Mouse (Mus musculus): ENCODE data around the gene Csrp1. TPM values are rescaled to one million over a fixed set of nuclear protein-coding genes. Genes with fewer than 3 reads are reported as not detected.
A peak's percentile ranks its signal among the peaks of the same experiment; 100 is the strongest.

Csrp1 gene
- total and polyA plus RNA-seq, 3 experiments: 44.4 to 73.0 TPM; not detected in 1

- TF ChIP-seq RCOR1 (IDR thresholded peaks at IDR 0.05; ENCODE audit: low read depth, low read length) (peak; percentile 68; the same call in 1 of the 2 replicates), MAX (IDR thresholded peaks at IDR 0.05; ENCODE audit: low read length) (no peak)
Observed at GRCm38 (mm10) chr1:135680716-135681115, 39.1 kb upstream of the Csrp1 start (continued).

- Histone ChIP-seq H3K79me2 (ENCODE audit: control insufficient read depth, insufficient read depth, low read length, poor library complexity) (no peaks in the 10 kb centered on the region), H3K4me1 (ENCODE audit: control insufficient read depth in 1 of 2, insufficient read depth in 2 of 2, low read length in 2 of 2) (peaks cover 2 to 23% of the 10 kb centered on the region in 2 experiments; a peak in 3 of 4 replicates), H3K9ac (ENCODE audit: control insufficient read depth, low read depth, low read length, poor library complexity, severe bottlenecking) (0 out of 2 replicates have a peak overlapping the region, but pooled peaks have one; percentile 3), H3K9me3 (replicated peaks; ENCODE audit: insufficient read depth, low read length) (no peaks in the 10 kb centered on the region), H3K4me3 (ENCODE audit: control insufficient read depth in 1 of 2, insufficient read depth in 1 of 2, low read depth in 2 of 2, low read length in 2 of 2) (no peak overlapping the region), H3K27ac (ENCODE audit: control insufficient read depth, low read depth, low read length) (peak overlapping the region; percentile 2; the same call in 1 of the 2 replicates), H3K36me3 (ENCODE audit: control insufficient read depth in 1 of 2, insufficient read depth in 2 of 2, low read length in 2 of 2) (peaks cover 0 to 16% of the 10 kb centered on the region in 2 experiments; a peak in 2 of 4 replicates), H3K27me3 (ENCODE audit: control insufficient read depth in 1 of 2, insufficient read depth in 2 of 2, low read length in 2 of 2) (no peaks in the 10 kb centered on the region)
- TF ChIP-seq RCOR1 (IDR thresholded peaks at IDR 0.05; ENCODE audit: low read depth, low read length) (no peak), RAD21 (IDR thresholded peaks at IDR 0.05; ENCODE audit: low read depth, low read length) (no peak), CHD1 (IDR thresholded peaks at IDR 0.05; ENCODE audit: low read depth, low read length) (no peak), MXI1 (IDR thresholded peaks at IDR 0.05; ENCODE audit: low read depth, low read length) (no peak), MYC (IDR thresholded peaks at IDR 0.05; ENCODE audit: low read depth, low read length) (no peak), UBTF (IDR thresholded peaks at IDR 0.05; ENCODE audit: borderline replicate concordance, insufficient read depth, low read depth, low read length) (no peak), ZKSCAN1 (IDR thresholded peaks at IDR 0.05; ENCODE audit: low read depth, low read length) (no peak), GABPA (IDR thresholded peaks at IDR 0.05; ENCODE audit: low read depth, low read length) (no peak), ZNF384 (IDR thresholded peaks at IDR 0.05; ENCODE audit: low read depth, low read length) (no peak), TAL1 (IDR thresholded peaks at IDR 0.05; ENCODE audit: low read length) (no peak), TBP (IDR thresholded peaks at IDR 0.05; ENCODE audit: low read depth, low read length) (no peak), CHD2 (IDR thresholded peaks at IDR 0.05; ENCODE audit: low read length) (no peak), NRF1 (IDR thresholded peaks at IDR 0.05; ENCODE audit: insufficient read depth, low read depth, low read length, poor library complexity, severe bottlenecking) (no peak), ETS1 (IDR thresholded peaks at IDR 0.05; ENCODE audit: low read depth, low read length) (no peak), USF2 (IDR thresholded peaks at IDR 0.05; ENCODE audit: borderline replicate concordance in 1 of 2, insufficient read depth in 1 of 2, low read depth in 1 of 2, low read length in 2 of 2) (no peak)
- no peak for DNase-seq (ENCODE audit: low read depth, low spot score)
Observed at GRCm38 (mm10) chr1:135681122-135681521, 38.7 kb upstream of the Csrp1 start.

- no peaks in the 10 kb centered on the region for H3K9me3 ChIP-seq (replicated peaks; ENCODE audit: insufficient read depth, low read length)
- TF ChIP-seq MEF2A (IDR thresholded peaks at IDR 0.05; ENCODE audit: extremely low read depth, insufficient replicate concordance, low read depth, low read length, poor library complexity, severe bottlenecking): no peak
- TF ChIP-seq ZC3H11A (IDR thresholded peaks at IDR 0.05; ENCODE audit: low read depth, low read length): no peak
- TF ChIP-seq ETS1 (IDR thresholded peaks at IDR 0.05; ENCODE audit: low read depth, low read length): no peak
- no peak for TF ChIP-seq SMC3 (IDR thresholded peaks at IDR 0.05; ENCODE audit: low read depth, low read length)
- no peak for TF ChIP-seq ZKSCAN1 (IDR thresholded peaks at IDR 0.05; ENCODE audit: low read depth, low read length)
- TF ChIP-seq RAD21 (IDR thresholded peaks at IDR 0.05; ENCODE audit: low read depth, low read length): no peak
- no peak for TF ChIP-seq CHD2 (IDR thresholded peaks at IDR 0.05; ENCODE audit: low read length)
- no peak for TF ChIP-seq EP300 (IDR thresholded peaks at IDR 0.05; ENCODE audit: low read depth in 1 of 2, low read length in 2 of 2)
- TF ChIP-seq KAT2A (conservative IDR thresholded peaks at IDR 0.05; ENCODE audit: low read depth, low read length): no peak
- no peak for TF ChIP-seq NELFE (IDR thresholded peaks at IDR 0.05; ENCODE audit: low read depth, low read length)
- no peak for TF ChIP-seq USF1 (IDR thresholded peaks at IDR 0.05; ENCODE audit: low read depth, low read length)
- TF ChIP-seq TBP (IDR thresholded peaks at IDR 0.05; ENCODE audit: low read depth, low read length): no peak
- no peak for TF ChIP-seq UBTF (IDR thresholded peaks at IDR 0.05; ENCODE audit: borderline replicate concordance, insufficient read depth, low read depth, low read length)
- no peak for TF ChIP-seq GABPA (IDR thresholded peaks at IDR 0.05; ENCODE audit: low read depth, low read length)
- no peak for TF ChIP-seq POLR2A (IDR thresholded peaks at IDR 0.05; ENCODE audit: control insufficient read depth in 1 of 2, insufficient read depth in 1 of 2, low read depth in 1 of 2, low read length in 2 of 2, poor library complexity in 1 of 2)
Observed at GRCm38 (mm10) chr1:135684895-135685294, 35.0 kb upstream of the Csrp1 start.

More at GRCm38 (mm10) chr1:135684895-135685294, 35.0 kb upstream of the Csrp1 start:
- peaks cover 0 to 16% of the 10 kb centered on the region in 2 experiments; a peak in 2 of 4 replicates for H3K4me1 ChIP-seq (ENCODE audit: control insufficient read depth in 1 of 2, insufficient read depth in 2 of 2, low read length in 2 of 2)
- H3K9ac ChIP-seq (ENCODE audit: control insufficient read depth, low read depth, low read length, poor library complexity, severe bottlenecking): no peak overlapping the region
- H3K79me2 ChIP-seq (ENCODE audit: control insufficient read depth, insufficient read depth, low read length, poor library complexity): no peaks in the 10 kb centered on the region; the same call in 1 of the 2 replicates
- peaks cover 0 to 2% of the 10 kb centered on the region in 2 experiments; a peak in 2 of 4 replicates for H3K27me3 ChIP-seq (ENCODE audit: control insufficient read depth in 1 of 2, insufficient read depth in 2 of 2, low read length in 2 of 2)
- no peak for DNase-seq (ENCODE audit: low read depth, low spot score)
- peaks cover 0 to 8% of the 10 kb centered on the region in 2 experiments; a peak in 2 of 4 replicates for H3K36me3 ChIP-seq (ENCODE audit: control insufficient read depth in 1 of 2, insufficient read depth in 2 of 2, low read length in 2 of 2)
- no peak overlapping the region for H3K27ac ChIP-seq (ENCODE audit: control insufficient read depth, low read depth, low read length)
- H3K4me3 ChIP-seq (ENCODE audit: control insufficient read depth in 1 of 2, insufficient read depth in 1 of 2, low read depth in 2 of 2, low read length in 2 of 2): no peak overlapping the region

Measured in MEL (cell line).